Mouse (Mus musculus): ENCODE measurements around the gene Gm37240.

Gm37240 gene

GRCm38 (mm10) chr3:84774246-84775066, 1112.9 kb downstream of the Gm37240 start:
- in situ Hi-C loops (cut with MboI; ENCODE audit: unreplicated experiment in 2 of 2): no loop called here

GRCm38 (mm10) chr3:84771980-84772379, 1115.3 kb downstream of the Gm37240 start:
- in situ Hi-C loops (cut with MboI; ENCODE audit: unreplicated experiment in 2 of 2): no loop called here

- in situ Hi-C loops (cut with MboI; ENCODE audit: unreplicated experiment in 2 of 2): no loop called here
Observed at GRCm38 (mm10) chr3:84770518-84770917, 1116.8 kb downstream of the Gm37240 start.

- in situ Hi-C loops (cut with MboI; ENCODE audit: unreplicated experiment in 2 of 2): no loop called here
Observed at GRCm38 (mm10) chr3:84769411-84769810, 1117.9 kb downstream of the Gm37240 start.

- in situ Hi-C loops (cut with MboI; ENCODE audit: unreplicated experiment in 2 of 2): no loop called here
Observed at GRCm38 (mm10) chr3:84768940-84769339, 1118.4 kb downstream of the Gm37240 start.

- in situ Hi-C loops (cut with MboI; ENCODE audit: unreplicated experiment in 2 of 2): no loop called here
Observed at GRCm38 (mm10) chr3:84753816-84754215, 1133.5 kb downstream of the Gm37240 start.

GRCm38 (mm10) chr3:84749222-84749621, 1138.1 kb downstream of the Gm37240 start:
- in situ Hi-C loops (cut with MboI; ENCODE audit: unreplicated experiment in 2 of 2): no loop called here

GRCm38 (mm10) chr3:84748139-84748538, 1139.2 kb downstream of the Gm37240 start:
- in situ Hi-C loops (cut with MboI; ENCODE audit: unreplicated experiment in 2 of 2): no loop called here

- in situ Hi-C loops (cut with MboI; ENCODE audit: unreplicated experiment in 2 of 2): no loop called here
Observed at GRCm38 (mm10) chr3:84745537-84746189, 1141.7 kb downstream of the Gm37240 start.

- in situ Hi-C loops (cut with MboI; ENCODE audit: unreplicated experiment in 2 of 2): no loop called here
Observed at GRCm38 (mm10) chr3:84744707-84745106, 1142.6 kb downstream of the Gm37240 start.

GRCm38 (mm10) chr3:84740050-84740596, 1147.2 kb downstream of the Gm37240 start:
- in situ Hi-C loops (cut with MboI; ENCODE audit: unreplicated experiment in 2 of 2): no loop called here

GRCm38 (mm10) chr3:84737137-84737536, 1150.2 kb downstream of the Gm37240 start:
- in situ Hi-C loops (cut with MboI; ENCODE audit: unreplicated experiment in 2 of 2): no loop called here

GRCm38 (mm10) chr3:84735716-84736115, 1151.6 kb downstream of the Gm37240 start:
- in situ Hi-C loops (cut with MboI; ENCODE audit: unreplicated experiment in 2 of 2): no loop called here

GRCm38 (mm10) chr3:84732516-84732915, 1154.8 kb downstream of the Gm37240 start:
- in situ Hi-C loops (cut with MboI; ENCODE audit: unreplicated experiment in 2 of 2): no loop called here

GRCm38 (mm10) chr3:84732016-84732502, 1155.3 kb downstream of the Gm37240 start:
- in situ Hi-C loops (cut with MboI; ENCODE audit: unreplicated experiment in 2 of 2): no loop called here

- in situ Hi-C loops (cut with MboI; ENCODE audit: unreplicated experiment in 2 of 2): no loop called here
Observed at GRCm38 (mm10) chr3:84731403-84732015, 1155.8 kb downstream of the Gm37240 start.

- in situ Hi-C loops (cut with MboI; ENCODE audit: unreplicated experiment in 2 of 2): no loop called here
Observed at GRCm38 (mm10) chr3:84731003-84731402, 1156.3 kb downstream of the Gm37240 start.

- in situ Hi-C loops (cut with MboI; ENCODE audit: unreplicated experiment in 2 of 2): no loop called here
Observed at GRCm38 (mm10) chr3:84729806-84730205, 1157.5 kb downstream of the Gm37240 start.

- in situ Hi-C loops (cut with MboI; ENCODE audit: unreplicated experiment in 2 of 2): no loop called here
Observed at GRCm38 (mm10) chr3:84723996-84724395, 1163.3 kb downstream of the Gm37240 start.

- in situ Hi-C loops (cut with MboI; ENCODE audit: unreplicated experiment in 2 of 2): no loop called here
Observed at GRCm38 (mm10) chr3:84722680-84723079, 1164.6 kb downstream of the Gm37240 start.
